18 mouse cellular contexts compared by ENCODE assay signal in the genomic region with DNA sequence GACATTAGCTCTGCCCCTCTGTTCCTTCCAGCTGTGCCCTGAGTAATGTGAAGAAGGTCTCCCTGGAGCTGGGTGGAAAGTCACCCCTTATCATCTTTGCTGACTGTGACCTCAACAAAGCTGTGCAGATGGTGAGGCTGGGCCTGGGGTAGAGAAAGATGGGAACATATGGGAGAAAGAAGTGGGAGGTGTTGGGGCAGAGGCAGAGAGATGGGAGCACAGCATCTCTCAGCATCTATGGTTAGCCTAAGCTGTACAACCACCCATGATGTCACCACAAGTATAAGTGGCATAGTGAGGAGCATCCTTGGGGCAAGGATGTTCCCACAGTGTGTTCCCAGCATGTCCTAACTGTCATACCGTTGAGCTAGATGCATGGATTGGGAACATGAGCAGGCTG. TPM values are rescaled to one million over a fixed set of nuclear protein-coding genes. Genes with fewer than 3 reads are reported as not detected.
DNase-seq lines count a peak whose midpoint lies in the region; ATAC-seq lines count a peak whose summit lies in the region.
"Had no signal": no experiment of that assay in that cellular context is flagged by ENCODE, and none has a peak within 500 bp of the region (broad histone marks: within the 10 kb centered on the region; RNA-seq: fewer than 3 reads in every experiment).

No protein-coding gene starts in this region.

- no peak for ATAC-seq in megakaryocyte, adult 5-6 weeks (ENCODE audit: poor library complexity, severe bottlenecking)
- ATAC-seq: forebrain, embryonic 13.5 days; forebrain, embryonic 15.5 days; forebrain, postnatal 0 days had no signal

- peaks cover 26% of the 10 kb centered on the region for H3K4me1 ChIP-seq in megakaryocyte, embryonic 14.5 days
- H3K4me1 ChIP-seq: forebrain, embryonic 13.5 days; forebrain, embryonic 15.5 days had no signal

- peaks cover 78% of the 10 kb centered on the region for H3K27me3 ChIP-seq in megakaryocyte, embryonic 14.5 days (replicated peaks)
- H3K27me3 ChIP-seq: embryonic facial prominence, embryonic 12.5 days; forebrain, embryonic 13.5 days; forebrain, embryonic 15.5 days had no signal

- peaks cover 16% of the 10 kb centered on the region for H3K9me3 ChIP-seq in megakaryocyte, embryonic 14.5 days
- H3K9me3 ChIP-seq: embryonic facial prominence, embryonic 12.5 days; forebrain, embryonic 13.5 days; forebrain, embryonic 15.5 days had no signal

- peaks cover 78% of the 10 kb centered on the region for H3K36me3 ChIP-seq in megakaryocyte, embryonic 14.5 days (replicated peaks; ENCODE audit: low read length)
- H3K36me3 ChIP-seq: embryonic facial prominence, embryonic 10.5 days; embryonic facial prominence, embryonic 12.5 days; forebrain, embryonic 15.5 days had no signal

- peak; percentile 67 for DNase-seq in brain, adult 2 months (ENCODE audit: low read depth, low spot score)
- peak; percentile 53 for DNase-seq in telencephalon, adult 2 months (ENCODE audit: low read depth, low spot score)
- no peak for DNase-seq in layer of hippocampus, adult 18-20 months (ENCODE audit: low spot score in 2 of 2)
- DNase-seq: adrenal gland, adult 2 months; adrenal gland, postnatal 10 days; adrenal gland, postnatal 25 days; cerebellum, adult 11-12 months; cerebellum, adult 2 months; cerebellum, adult 9-10 months; cerebellum, postnatal 10 days; cerebellum, postnatal 25 days; forebrain, postnatal 0 days had no signal

- H3K4me3 ChIP-seq in megakaryocyte, embryonic 14.5 days (replicated peaks) = peak overlapping the region; percentile 20
- H3K4me3 ChIP-seq: embryonic facial prominence, embryonic 10.5 days; embryonic facial prominence, embryonic 12.5 days; forebrain, embryonic 13.5 days; forebrain, embryonic 15.5 days had no signal

RNA-seq across cellular contexts. Expression of gene Slc41a3, which starts 13.8 kb away (rescaled TPM):
- 13.2 and 31.2 TPM in 2 replicates for polyA plus RNA-seq in megakaryocyte, embryonic 14.5 days (2012; ENCODE audit: insufficient read depth, low replicate concordance)
- 11.5 and 11.6 TPM in 2 replicates for total RNA-seq in megakaryocyte, adult 5-6 weeks (2015)
- total RNA-seq in megakaryocyte, adult 5-6 weeks (2017) = 5.8 and 7.1 TPM in 2 replicates
- 1 to 10 TPM; 3.9 to 4.0 TPM for total RNA-seq in layer of hippocampus, adult 18-20 months (2021)

Comparison
In these comparisons a context has a peak if more than half of its experiments do, and no peak if none do; other contexts are left out.
1. DNase-seq: peak in brain, adult 2 months (single experiment) and telencephalon, adult 2 months (single experiment); none in layer of hippocampus, adult 18-20 months (0 of 2).